Mouse (Mus musculus): ENCODE results near the gene Mtmr3.

Gene Mtmr3

GRCm38 (mm10) chr11:4461154-4461553 is 133.5 kb downstream of the Mtmr3 start:
- DNase-seq: no peak

GRCm38 (mm10) chr11:4460615-4461014 is 134.0 kb downstream of the Mtmr3 start:
- DNase-seq: no peak

GRCm38 (mm10) chr11:4454895-4455535 is 139.6 kb downstream of the Mtmr3 start:
- DNase-seq: no peak

- DNase-seq: no peak
These were observed 142.0 kb downstream of the Mtmr3 start for GRCm38 (mm10) chr11:4452467-4453184.

GRCm38 (mm10) chr11:4451116-4451515 is 143.5 kb downstream of the Mtmr3 start:
- DNase-seq: peak; percentile 70

- no peak for DNase-seq
These were observed 148.3 kb downstream of the Mtmr3 start for GRCm38 (mm10) chr11:4446195-4446868.

- no peak for DNase-seq
These were observed 152.4 kb downstream of the Mtmr3 start for GRCm38 (mm10) chr11:4442280-4442679.

GRCm38 (mm10) chr11:4440978-4441377 is 153.7 kb downstream of the Mtmr3 start, which contains the start of gene Hormad2:
Gene Hormad2, minus strand, starts transcription at chr11:4441105.
- no peak for DNase-seq

GRCm38 (mm10) chr11:4438211-4438610 is 156.5 kb downstream of the Mtmr3 start:
- DNase-seq: no peak

GRCm38 (mm10) chr11:4437318-4437717 is 157.3 kb downstream of the Mtmr3 start:
- DNase-seq: no peak

GRCm38 (mm10) chr11:4436631-4437030 is 158.0 kb downstream of the Mtmr3 start:
- no peak for DNase-seq

- DNase-seq: no peak
These were observed 160.2 kb downstream of the Mtmr3 start for GRCm38 (mm10) chr11:4434461-4434860.
